Mouse (Mus musculus) myocyte (in vitro differentiated cells): Measurements from ENCODE around the gene Eno1.

ENCODE experiments used
- E2F4 ChIP-seq: IDR thresholded peaks from one replicate; pipeline ENCODE4 v1.6.1; 2011; ENCODE audit warnings: mild to moderate bottlenecking, control low read depth, moderate library complexity; ENCODE audit not compliant: insufficient read depth
- MAX ChIP-seq: IDR thresholded peaks from one replicate; pipeline ENCODE4 v1.6.1; 2011; ENCODE audit warnings: low read depth, mild to moderate bottlenecking, control low read depth
- MYOD1 ChIP-seq, 3 experiments: IDR thresholded peaks; one replicate each; pipeline ENCODE4 v1.6.1; 2011; ENCODE audit warnings: control low read depth in 2 of 3, low read depth in 2 of 3, mild to moderate bottlenecking in 2 of 3, moderate library complexity in 1 of 3; ENCODE audit not compliant: insufficient read length in 2 of 3, control insufficient read depth in 1 of 3
- POLR2A ChIP-seq: IDR thresholded peaks from one replicate; pipeline ENCODE4 v1.6.1; 2011; ENCODE audit warnings: low read depth, mild to moderate bottlenecking, control low read depth, moderate library complexity; ENCODE audit not compliant: insufficient read length
- POLR2AphosphoS2 ChIP-seq: IDR thresholded peaks from one replicate; pipeline ENCODE4 v1.6.1; 2011; ENCODE audit warnings: low read depth, control low read depth; ENCODE audit not compliant: insufficient read length
- USF1 ChIP-seq: IDR thresholded peaks from one replicate; pipeline ENCODE4 v1.6.1; 2011; ENCODE audit warnings: low read depth, mild to moderate bottlenecking, control low read depth, moderate library complexity

GRCm38 (mm10) chr4:150272725-150273124, 36.2 kb downstream of the Eno1 start:
- TF ChIP-seq POLR2A (no peak), POLR2AphosphoS2 (no peak), MAX (no peak), MYOD1 (IDR thresholded peaks at IDR 0.05; ENCODE audit: control insufficient read depth in 1 of 3, insufficient read length in 2 of 3, low read depth in 2 of 3) (peak; percentile 6 to 53 (median 48)), USF1 (peak; percentile 73), E2F4 (no peak)
